ENCODE assay signal across 14 mouse cellular contexts in the genomic region with DNA sequence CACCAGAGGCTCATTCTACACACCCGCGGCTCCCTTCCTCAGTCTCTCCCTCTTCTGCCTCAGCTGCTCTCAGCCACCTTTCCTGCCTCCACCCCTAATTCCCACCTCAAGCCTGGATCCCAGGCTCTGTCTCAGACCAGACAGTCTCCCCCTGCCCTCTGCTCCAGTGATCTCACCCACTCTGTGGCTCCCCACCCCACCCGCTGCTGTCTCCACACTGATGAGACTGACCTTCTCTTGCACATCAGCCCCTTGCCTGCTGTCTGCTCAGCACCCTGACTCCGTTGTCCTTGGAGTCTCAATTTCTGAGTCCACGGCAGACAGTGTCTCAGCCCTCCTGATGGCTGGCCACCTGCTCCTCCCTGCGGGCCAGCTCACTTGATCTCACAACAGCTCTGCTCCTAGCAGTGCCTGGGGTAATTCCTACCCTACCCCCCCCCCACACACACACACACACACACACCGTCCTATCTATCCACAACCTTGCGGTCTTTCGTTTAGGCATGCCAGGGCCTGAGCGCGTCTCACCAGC. TPM values are rescaled to one million over a fixed set of nuclear protein-coding genes. Genes with fewer than 3 reads are reported as not detected.
DNase-seq lines count a peak whose midpoint lies in the region; ATAC-seq and TF ChIP-seq lines count a peak whose summit lies in the region.
"Had no signal": no experiment of that assay in that cellular context is flagged by ENCODE, and none has a peak within 500 bp of the region (broad histone marks: within the 10 kb centered on the region; RNA-seq: fewer than 3 reads in every experiment).

No protein-coding gene starts in this region.

- H3K9me3 ChIP-seq in kidney, postnatal 0 days (replicated peaks; ENCODE audit: low read length), result no peaks in the 10 kb centered on the region
- H3K9me3 ChIP-seq in hindbrain, embryonic 15.5 days, result no peaks in the 10 kb centered on the region
- H3K9me3 ChIP-seq: embryonic facial prominence, embryonic 15.5 days; G1E had no signal

- H3K36me3 ChIP-seq in kidney, postnatal 0 days (ENCODE audit: insufficient read depth, low read length), result no peaks in the 10 kb centered on the region
- H3K36me3 ChIP-seq in hindbrain, embryonic 15.5 days, result no peaks in the 10 kb centered on the region
- H3K36me3 ChIP-seq: embryonic facial prominence, embryonic 15.5 days; G1E had no signal

- TF ChIP-seq CTCF in kidney, postnatal 0 days (IDR thresholded peaks at IDR 0.05; ENCODE audit: low read depth), result no peak

- no peaks in the 10 kb centered on the region for H3K27me3 ChIP-seq in kidney, postnatal 0 days (ENCODE audit: insufficient read depth, low read length)
- no peaks in the 10 kb centered on the region for H3K27me3 ChIP-seq in hindbrain, embryonic 15.5 days
- H3K27me3 ChIP-seq: embryonic facial prominence, embryonic 15.5 days had no signal

- peaks cover 61% of the 10 kb centered on the region for H3K4me1 ChIP-seq in kidney, postnatal 0 days (replicated peaks; ENCODE audit: insufficient read depth, low read length)
- peaks cover 55% of the 10 kb centered on the region for H3K4me1 ChIP-seq in hindbrain, embryonic 15.5 days (replicated peaks)

- DNase-seq in kidney, postnatal 0 days (ENCODE audit: low spot score), result no peak
- no peak for DNase-seq in kidney, adult 8-10 months
- DNase-seq in cerebellum, postnatal 10 days, result peak; percentile 75 to 83
- DNase-seq in retina, embryonic 14.5 days (ENCODE audit: low spot score), result peak; percentile 49
- no peak for DNase-seq in layer of hippocampus, adult 11-12 months (ENCODE audit: low spot score)
- no peak for DNase-seq in right cerebral cortex, postnatal 4 days
- no peak for DNase-seq in layer of hippocampus, adult 9-10 months (ENCODE audit: low spot score)
- DNase-seq: adrenal gland, postnatal 14 days; lung, adult 18-20 months; thymus, postnatal 4 days had no signal

- H3K27ac ChIP-seq in kidney, postnatal 0 days, result peak overlapping the region; percentile 42; the same call in 1 of the 2 replicates
- H3K27ac ChIP-seq in hindbrain, embryonic 15.5 days (replicated peaks), result peak overlapping the region; percentile 25; the same call in 1 of the 2 replicates
- H3K27ac ChIP-seq: embryonic facial prominence, embryonic 15.5 days had no signal

- H3K9ac ChIP-seq in kidney, postnatal 0 days (ENCODE audit: low read depth, low read length), result no peak overlapping the region
- H3K9ac ChIP-seq in hindbrain, embryonic 15.5 days, result no peak overlapping the region
- H3K9ac ChIP-seq: embryonic facial prominence, embryonic 15.5 days had no signal

- H3K4me3 ChIP-seq in kidney, postnatal 0 days (replicated peaks; ENCODE audit: low read depth, low read length), result no peak overlapping the region
- no peak overlapping the region for H3K4me3 ChIP-seq in hindbrain, embryonic 15.5 days
- H3K4me3 ChIP-seq: embryonic facial prominence, embryonic 15.5 days had no signal

- WGBS in kidney, postnatal 0 days, result 59% methylated on average over 11 of the region's 11 CpGs
- WGBS in hindbrain, embryonic 15.5 days, result 40% methylated on average over 11 of the region's 11 CpGs

- no peak overlapping the region for H3K4me2 ChIP-seq in kidney, postnatal 0 days (ENCODE audit: low read length)
- H3K4me2 ChIP-seq in hindbrain, embryonic 15.5 days, result no peak overlapping the region
- H3K4me2 ChIP-seq: embryonic facial prominence, embryonic 15.5 days had no signal

- ATAC-seq in kidney, postnatal 0 days (replicated peaks; ENCODE audit: low FRiP score, low read depth), result no peak
- no peak for ATAC-seq in hindbrain, embryonic 15.5 days (ENCODE audit: low FRiP score, low read depth)
- ATAC-seq: intestine, postnatal 0 days had no signal

RNA-seq across cellular contexts. Expression of gene Arhgef10l, which starts 37.3 kb away (rescaled TPM):
- polyA plus RNA-seq in kidney, postnatal 0 days (2015; fragmentation: Nextera tagmentation; extraction: Ambion mirVana), result 21.2 and 22.2 TPM in 2 replicates
- 26.2 and 28.2 TPM in 2 replicates for polyA plus RNA-seq in hindbrain, embryonic 15.5 days (2015; fragmentation: Nextera tagmentation; extraction: Ambion mirVana)

Comparison
In these comparisons a context has a peak if more than half of its experiments do, and no peak if none do; other contexts are left out.
1. DNase-seq: peak in cerebellum, postnatal 10 days (2 of 2) and retina, embryonic 14.5 days (single experiment); none in kidney, postnatal 0 days (single experiment), kidney, adult 8-10 months (0 of 2), layer of hippocampus, adult 11-12 months (single experiment), right cerebral cortex, postnatal 4 days (single experiment) and layer of hippocampus, adult 9-10 months (single experiment).